Mouse (Mus musculus) regulatory T cell (primary cell): ENCODE measurements around the gene Inppl1.

Experiments used
- in situ Hi-C: fragments of 300-600 bp; cut with MboI, MseI; formaldehyde crosslinking; loops from one replicate; pipeline ENCODE4 v1.15.1; 2025; ENCODE audit warnings: high pct_unique_total_duplicates

The Inppl1 gene

GRCm38 (mm10) chr7:101844186-101844585, 6.2 kb upstream of the Inppl1 start:
- in situ Hi-C loops, result loop anchor here (10.0 kb wide), 2 partner anchors 169 to 1649 kb away; no protein-coding TSS in a partner anchor

- in situ Hi-C loops, result no loop called here
These were observed 849 bp downstream of the Inppl1 start for GRCm38 (mm10) chr7:101837154-101837605.

- in situ Hi-C loops, result no loop called here
These were observed 1.5 kb downstream of the Inppl1 start for GRCm38 (mm10) chr7:101836271-101837153.

GRCm38 (mm10) chr7:101835457-101836109, 2.4 kb downstream of the Inppl1 start:
- in situ Hi-C loops, result no loop called here

DNA sequence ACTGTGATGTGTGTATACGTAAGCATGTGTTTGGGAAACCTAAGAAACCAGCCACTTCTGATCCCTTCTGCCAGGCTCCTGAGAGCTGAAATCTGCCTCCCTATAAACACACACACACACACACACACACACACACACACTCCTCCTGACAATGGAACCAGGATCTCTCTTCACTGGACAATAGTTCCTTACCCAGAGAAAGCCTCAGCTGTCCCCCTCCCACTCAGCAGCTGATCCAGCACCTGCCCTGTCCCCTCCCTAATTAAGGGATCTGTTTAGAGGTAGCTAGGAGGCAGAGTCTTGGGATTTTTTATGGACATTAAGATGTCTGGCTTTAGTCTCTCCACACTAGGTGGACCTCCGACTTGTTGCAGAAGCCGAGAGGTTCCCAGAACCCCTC, 3.1 kb downstream of the Inppl1 start:
- in situ Hi-C loops, result no loop called here

- in situ Hi-C loops, result no loop called here
These were observed 4.0 kb downstream of the Inppl1 start for GRCm38 (mm10) chr7:101833916-101834584.

GRCm38 (mm10) chr7:101833352-101833751, 4.7 kb downstream of the Inppl1 start:
- in situ Hi-C loops, result no loop called here

DNA sequence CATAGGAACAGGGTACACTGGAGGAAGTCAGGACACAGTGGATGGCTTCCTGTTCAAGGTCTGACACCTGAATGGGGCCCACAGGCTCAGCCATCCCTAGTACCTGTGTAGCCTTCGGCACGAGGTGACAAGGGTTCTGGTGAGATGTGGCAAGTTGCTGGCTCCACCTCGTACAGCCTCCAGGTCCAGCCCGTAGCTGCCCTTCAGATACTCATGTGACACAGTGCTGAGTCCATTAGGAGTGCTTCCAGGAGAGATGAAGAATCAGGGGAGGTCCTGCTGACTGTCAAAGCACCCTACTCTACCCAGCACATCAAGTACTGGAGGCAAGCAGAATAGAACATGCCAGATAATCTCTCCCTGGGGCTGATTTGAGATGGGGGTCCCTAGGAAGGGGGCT, 5.7 kb downstream of the Inppl1 start:
- in situ Hi-C loops, result no loop called here

DNA sequence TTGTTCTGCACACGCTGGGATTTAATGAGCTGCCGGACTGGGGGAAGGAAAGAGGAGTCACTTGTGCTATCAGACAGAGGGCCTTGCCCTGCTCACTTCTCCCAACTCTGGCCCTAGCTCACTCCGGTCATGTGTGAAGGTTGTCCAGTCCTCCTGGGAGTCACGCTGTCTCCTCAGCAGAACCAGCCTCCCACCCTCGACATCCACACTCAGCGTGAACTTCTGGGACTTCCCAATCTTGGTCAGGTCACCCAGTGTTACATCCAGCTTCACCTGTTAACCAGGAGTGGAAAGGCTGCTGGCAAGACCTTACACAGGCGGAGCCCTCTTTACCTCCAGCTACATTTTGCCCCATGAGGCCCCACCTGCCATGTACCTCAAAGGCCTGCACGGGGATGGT, 6.6 kb downstream of the Inppl1 start:
- in situ Hi-C loops, result no loop called here

DNA sequence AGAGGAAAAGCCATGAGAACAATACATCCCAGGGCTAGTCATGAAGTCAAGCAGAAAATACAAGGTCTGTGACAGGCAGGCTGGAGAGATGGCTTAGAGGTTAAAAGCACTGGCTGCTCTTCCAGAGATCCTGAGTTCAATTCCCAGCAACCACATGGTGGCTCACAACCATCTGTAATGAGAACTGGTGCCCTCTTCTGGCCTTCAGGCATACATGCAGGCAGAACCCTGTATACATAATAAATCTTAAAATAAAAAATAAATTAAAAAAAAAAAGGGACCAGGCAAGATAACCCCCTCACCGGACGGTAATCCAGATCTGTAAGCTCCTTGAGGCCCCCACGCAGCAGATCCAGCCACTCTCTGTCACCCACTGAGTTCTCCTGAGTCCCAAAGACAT, 7.7 kb downstream of the Inppl1 start:
- in situ Hi-C loops, result no loop called here

- in situ Hi-C loops, result no loop called here
These were observed 14.0 kb downstream of the Inppl1 start for GRCm38 (mm10) chr7:101823758-101824630.

- in situ Hi-C loops, result no loop called here
These were observed 14.9 kb downstream of the Inppl1 start for GRCm38 (mm10) chr7:101822836-101823757.

DNA sequence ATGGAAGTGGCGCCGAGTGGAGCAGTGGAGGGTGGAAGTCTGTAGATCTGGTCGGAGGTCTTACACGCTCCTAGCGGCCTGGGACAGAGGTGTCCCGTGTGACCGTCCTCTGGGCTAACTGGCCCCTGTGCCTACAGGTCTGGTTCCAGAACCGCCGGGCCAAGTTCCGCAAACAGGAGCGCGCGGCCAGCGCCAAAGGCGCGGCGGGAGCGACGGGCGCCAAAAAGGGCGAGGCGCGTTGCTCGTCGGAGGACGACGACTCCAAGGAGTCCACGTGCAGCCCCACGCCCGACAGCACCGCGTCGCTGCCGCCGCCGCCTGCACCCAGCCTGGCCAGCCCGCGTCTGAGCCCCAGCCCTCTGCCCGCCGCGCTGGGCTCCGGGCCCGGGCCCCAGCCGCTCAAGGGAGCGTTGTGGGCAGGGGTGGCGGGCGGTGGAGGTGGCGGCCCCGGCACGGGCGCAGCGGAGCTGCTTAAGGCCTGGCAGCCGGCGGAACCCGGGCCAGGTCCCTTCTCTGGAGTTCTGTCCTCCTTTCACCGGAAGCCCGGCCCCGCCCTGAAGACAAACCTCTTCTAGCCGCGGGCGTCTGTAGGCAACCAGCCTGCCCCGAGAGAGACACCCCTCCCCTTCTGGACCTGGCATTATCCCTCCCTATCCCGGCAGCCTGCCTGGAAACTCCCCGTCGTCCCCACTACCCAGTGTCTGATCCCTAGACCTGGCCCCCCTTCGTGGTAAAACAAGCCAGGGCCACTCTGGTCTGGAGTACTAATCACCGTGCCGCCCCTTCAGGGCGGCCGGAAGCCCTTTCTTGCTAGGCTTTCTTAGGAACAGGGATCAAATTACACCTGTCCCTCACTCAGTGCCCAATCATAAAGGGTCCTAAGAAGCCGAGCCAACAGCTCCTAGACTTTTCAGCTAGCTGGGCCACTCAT, 16.2 kb downstream of the Inppl1 start:
- in situ Hi-C loops, result no loop called here

GRCm38 (mm10) chr7:101820295-101821030, 17.6 kb downstream of the Inppl1 start:
- in situ Hi-C loops, result no loop called here

GRCm38 (mm10) chr7:101817861-101818401, 20.1 kb downstream of the Inppl1 start, which contains the start of gene Phox2a:
Gene Phox2a (plus strand): TSS chr7:101818313.
- in situ Hi-C loops, result no loop called here

DNA sequence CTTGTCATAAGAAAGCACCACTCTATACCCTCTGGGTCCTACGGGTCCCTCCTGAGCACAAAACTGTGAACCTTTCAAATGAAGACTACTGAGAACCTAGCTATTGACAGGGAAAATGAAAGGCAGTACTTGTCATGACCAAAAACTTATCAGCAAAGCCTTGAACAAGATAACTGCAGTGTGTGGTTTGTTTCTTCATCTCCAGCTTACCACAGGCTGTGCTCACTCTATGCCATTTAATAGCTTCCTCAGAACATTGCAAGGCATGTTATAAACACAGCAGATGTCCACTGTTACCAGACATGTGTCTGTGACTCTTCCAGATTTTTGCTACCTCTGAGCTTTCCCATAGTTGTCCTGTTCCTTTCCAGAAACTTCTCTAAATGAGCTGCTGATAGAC, 61.0 kb downstream of the Inppl1 start:
- in situ Hi-C loops, result no loop called here

- in situ Hi-C loops, result no loop called here
These were observed 65.3 kb downstream of the Inppl1 start for GRCm38 (mm10) chr7:101772687-101773086.
